Comparison of ENCODE assay signal across 9 mouse cellular contexts in genomic region chr6:71143154-71143893, GRCm38 (mm10). TPM values are rescaled to one million over a fixed set of nuclear protein-coding genes. Genes with fewer than 3 reads are reported as not detected.
DNase-seq lines count a peak whose midpoint lies in the region; ATAC-seq and TF ChIP-seq lines count a peak whose summit lies in the region.
"Had no signal": no experiment of that assay in that cellular context is flagged by ENCODE, and none has a peak within 500 bp of the region (broad histone marks: within the 10 kb centered on the region; RNA-seq: fewer than 3 reads in every experiment).

No protein-coding gene starts in this region.

- H3K36me3 ChIP-seq in heart, embryonic 16.5 days (ENCODE audit: control insufficient read depth, insufficient read depth): no peaks in the 10 kb centered on the region
- H3K36me3 ChIP-seq in limb, embryonic 11.5 days (ENCODE audit: control insufficient read depth, insufficient read depth, low read length): no peaks in the 10 kb centered on the region
- no peaks in the 10 kb centered on the region for H3K36me3 ChIP-seq in neural tube, embryonic 15.5 days

- WGBS in heart, embryonic 16.5 days: 1% methylated on average over 19 of the region's 19 CpGs
- 2% methylated on average over 19 of the region's 19 CpGs for WGBS in limb, embryonic 11.5 days
- 1% methylated on average over 19 of the region's 19 CpGs for WGBS in neural tube, embryonic 15.5 days

- peak overlapping the region; percentile 93 for H3K4me3 ChIP-seq in gastrocnemius, adult 2 months
- H3K4me3 ChIP-seq in brown adipose tissue, adult 24 weeks (ENCODE audit: insufficient read depth, low read depth, low read length): peak overlapping the region; percentile 97
- peak overlapping the region; percentile 68 for H3K4me3 ChIP-seq in heart, embryonic 16.5 days (ENCODE audit: low read length)
- peak overlapping the region; percentile 54 for H3K4me3 ChIP-seq in limb, embryonic 11.5 days (ENCODE audit: low read depth, low read length)
- peak overlapping the region; percentile 55 for H3K4me3 ChIP-seq in neural tube, embryonic 15.5 days (replicated peaks)

- DNase-seq in gastrocnemius, adult 2 months: no peak
- no peak for DNase-seq in gastrocnemius, postnatal 25 days
- no peak for DNase-seq in limb, embryonic 11.5 days (ENCODE audit: low spot score)
- no peak for DNase-seq in gastrocnemius, postnatal 14 days
- no peak for DNase-seq in right cerebral cortex, postnatal 25 days

- 0 out of 2 replicates have a peak, but pooled peaks cover 2% of the 10 kb centered on the region for H3K9me3 ChIP-seq in heart, embryonic 16.5 days (replicated peaks; ENCODE audit: control insufficient read depth, low read length)
- H3K9me3 ChIP-seq in limb, embryonic 11.5 days (ENCODE audit: control insufficient read depth, low read length): no peaks in the 10 kb centered on the region
- H3K9me3 ChIP-seq in neural tube, embryonic 15.5 days (replicated peaks): no peaks in the 10 kb centered on the region

- no peak for ATAC-seq in heart, embryonic 16.5 days (replicated peaks; ENCODE audit: extremely low read depth, insufficient read depth, low FRiP score)
- peak; percentile 18; the same call in 1 of the 2 replicates for ATAC-seq in limb, embryonic 11.5 days (ENCODE audit: insufficient number of reproducible peaks, low FRiP score, low TSS enrichment, low read depth)
- ATAC-seq in neural tube, embryonic 15.5 days (ENCODE audit: low FRiP score): peak; percentile 33; the same call in 1 of the 2 replicates

- intact Hi-C loops in gastrocnemius, adult 2 months (cut with DNase I): no loop called here
- intact Hi-C loops in gastrocnemius, postnatal 14 days (cut with DNase I; ENCODE audit: low total_unique reads): no loop called here

- peaks cover 5% of the 10 kb centered on the region; the same call in 1 of the 2 replicates for H3K4me1 ChIP-seq in brown adipose tissue, adult 24 weeks (ENCODE audit: control insufficient read depth, insufficient read depth, insufficient read length, low read length)
- H3K4me1 ChIP-seq in heart, embryonic 16.5 days (ENCODE audit: control insufficient read depth, insufficient read depth, low read length): peaks cover 5% of the 10 kb centered on the region
- H3K4me1 ChIP-seq in limb, embryonic 11.5 days (ENCODE audit: control insufficient read depth, insufficient read depth, low read length): no peaks in the 10 kb centered on the region
- H3K4me1 ChIP-seq in neural tube, embryonic 15.5 days: peaks cover 13% of the 10 kb centered on the region

- TF ChIP-seq CTCF in gastrocnemius, adult 2 months (IDR thresholded peaks at IDR 0.05): no peak

- peak overlapping the region; percentile 81 for H3K9ac ChIP-seq in heart, embryonic 16.5 days (ENCODE audit: low read length)
- H3K9ac ChIP-seq in limb, embryonic 11.5 days (ENCODE audit: low read length): peak overlapping the region; percentile 73
- H3K9ac ChIP-seq in neural tube, embryonic 15.5 days (replicated peaks): peak overlapping the region; percentile 72

- no peaks in the 10 kb centered on the region for H3K27me3 ChIP-seq in heart, embryonic 16.5 days (ENCODE audit: control insufficient read depth, insufficient read depth, low read length)
- no peaks in the 10 kb centered on the region for H3K27me3 ChIP-seq in limb, embryonic 11.5 days (ENCODE audit: control insufficient read depth, insufficient read depth, low read length)
- H3K27me3 ChIP-seq in neural tube, embryonic 15.5 days (replicated peaks): no peaks in the 10 kb centered on the region
- H3K27me3 ChIP-seq: CH12.LX had no signal

- H3K27ac ChIP-seq in gastrocnemius, adult 2 months: peak overlapping the region; percentile 90
- no peak overlapping the region for H3K27ac ChIP-seq in brown adipose tissue, adult 24 weeks (replicated peaks; ENCODE audit: low read depth, low read length)
- H3K27ac ChIP-seq in heart, embryonic 16.5 days (ENCODE audit: low read length): peak overlapping the region; percentile 78
- no peak overlapping the region for H3K27ac ChIP-seq in limb, embryonic 11.5 days (replicated peaks; ENCODE audit: low read depth, low read length)
- H3K27ac ChIP-seq in neural tube, embryonic 15.5 days (replicated peaks): peak overlapping the region; percentile 86

- H3K4me2 ChIP-seq in heart, embryonic 16.5 days (ENCODE audit: low read depth, low read length): peak overlapping the region; percentile 85
- peak overlapping the region; percentile 87 for H3K4me2 ChIP-seq in limb, embryonic 11.5 days (ENCODE audit: low read depth, severe bottlenecking)
- H3K4me2 ChIP-seq in neural tube, embryonic 15.5 days: peak overlapping the region; percentile 82

RNA-seq across cellular contexts. Expression of gene Thnsl2, which starts 0.9 kb away (rescaled TPM):
- total RNA-seq in gastrocnemius, adult 2 months (2021): 1 to 10 TPM; 5.3 to 8.2 TPM
- total RNA-seq in gastrocnemius, postnatal 25 days (2021): 1 to 10 TPM; 5.1 to 6.1 TPM
- polyA plus RNA-seq in brown adipose tissue, adult 24 weeks (2012; ENCODE audit: insufficient read depth, insufficient read length, missing spikeins): 12.7 and 15.9 TPM in 2 replicates
- 5.9 and 6.2 TPM in 2 replicates for polyA plus RNA-seq in heart, embryonic 16.5 days (2015; fragmentation: Nextera tagmentation; extraction: Ambion mirVana)
- 5.3 TPM in 2 replicates for polyA plus RNA-seq in limb, embryonic 11.5 days (2014; fragmentation: Nextera tagmentation; extraction: Ambion mirVana)
- polyA plus RNA-seq in neural tube, embryonic 15.5 days (2015; fragmentation: Nextera tagmentation; extraction: Ambion mirVana): 4.7 and 8.0 TPM in 2 replicates
- total RNA-seq in gastrocnemius, postnatal 14 days (2021): 1 to 10 TPM; 5.9 to 6.2 TPM
- total RNA-seq: CH12.LX had no signal

RNA-seq across cellular contexts. Expression of gene Fabp1, which starts 56.3 kb away (rescaled TPM):
- not detected for total RNA-seq in gastrocnemius, adult 2 months (2021)
- total RNA-seq in gastrocnemius, postnatal 25 days (2021): not detected
- polyA plus RNA-seq in brown adipose tissue, adult 24 weeks (2012; ENCODE audit: insufficient read depth, insufficient read length, missing spikeins): 2.1 and 12.9 TPM in 2 replicates
- 0.49 and 1.8 TPM in 2 replicates for polyA plus RNA-seq in heart, embryonic 16.5 days (2015; fragmentation: Nextera tagmentation; extraction: Ambion mirVana)
- polyA plus RNA-seq in limb, embryonic 11.5 days (2014; fragmentation: Nextera tagmentation; extraction: Ambion mirVana): 0.29 TPM in 1 of 2 replicates, not detected in the other
- 5.9 TPM in 1 of 2 replicates, not detected in the other for polyA plus RNA-seq in neural tube, embryonic 15.5 days (2015; fragmentation: Nextera tagmentation; extraction: Ambion mirVana)
- total RNA-seq in gastrocnemius, postnatal 14 days (2021): not detected
- total RNA-seq: CH12.LX had no signal

Comparison
In these comparisons a context has a peak if more than half of its experiments do, and no peak if none do; other contexts are left out.
1. H3K27ac ChIP-seq: peak in gastrocnemius, adult 2 months (single experiment), heart, embryonic 16.5 days (single experiment) and neural tube, embryonic 15.5 days (single experiment); none in brown adipose tissue, adult 24 weeks (single experiment) and limb, embryonic 11.5 days (single experiment).
2. Peak in every context shown above with its lines, with median percentiles within 50 percentile points of each other: H3K4me3 ChIP-seq, H3K4me2 ChIP-seq and H3K9ac ChIP-seq.